10 mouse cellular contexts compared by ENCODE assay signal in genomic region chr12:53448040-53448439, GRCm38 (mm10).
DNase-seq lines count a peak whose midpoint lies in the region; TF ChIP-seq lines count a peak whose summit lies in the region.
"Had no signal": no experiment of that assay in that cellular context is flagged by ENCODE, and none has a peak within 500 bp of the region (broad histone marks: within the 10 kb centered on the region; RNA-seq: fewer than 3 reads in every experiment).

No protein-coding gene starts in this region.

- intact Hi-C loops in left cerebral cortex, postnatal 4 days (cut with DNase I): no loop called here
- intact Hi-C loops in gastrocnemius, adult 2 months (cut with DNase I): no loop called here

- H3K27ac ChIP-seq in gastrocnemius, adult 2 months: no peak overlapping the region

- no peak for TF ChIP-seq CTCF in gastrocnemius, adult 2 months (IDR thresholded peaks at IDR 0.05)

- H3K4me3 ChIP-seq in gastrocnemius, adult 2 months: no peak overlapping the region
- H3K4me3 ChIP-seq: heart, embryonic 12.5 days had no signal

- DNase-seq in right cerebral cortex, adult 2 months (ENCODE audit: low spot score in 2 of 2): peak; percentile 5 to 10
- no peak for DNase-seq in right cerebral cortex, postnatal 4 days
- peak; percentile 56 for DNase-seq in forelimb bud, embryonic 11.5 days (ENCODE audit: low read depth, low spot score)
- peak; percentile 8 for DNase-seq in left cerebral cortex, postnatal 4 days
- DNase-seq in kidney, postnatal 10 days: no peak
- no peak for DNase-seq in heart, adult 8-10 months (ENCODE audit: low spot score)
- DNase-seq in gastrocnemius, adult 2 months: no peak
- no peak for DNase-seq in gastrocnemius, adult 18-20 months (ENCODE audit: low spot score)
- DNase-seq: cerebellum, adult 11 months had no signal

Comparison
In these comparisons a context has a peak if more than half of its experiments do, and no peak if none do; other contexts are left out.
1. DNase-seq: peak in right cerebral cortex, adult 2 months (2 of 2), forelimb bud, embryonic 11.5 days (single experiment) and left cerebral cortex, postnatal 4 days (single experiment); none in right cerebral cortex, postnatal 4 days (single experiment), kidney, postnatal 10 days (single experiment), heart, adult 8-10 months (single experiment), gastrocnemius, adult 2 months (single experiment) and gastrocnemius, adult 18-20 months (single experiment).